Mouse (Mus musculus): ENCODE measurements at regions not wholly inside any gene's neighbourhood (a gene's known extent, or its start where the extent isn't known, plus 50 kb on each side); places are given as distances from the start of the nearest gene placed in this dataset.

- no peak overlapping the region for H3K9ac ChIP-seq (ENCODE audit: insufficient read depth, low read depth)
- H3K27me3 ChIP-seq (replicated peaks) = no peaks in the 10 kb centered on the region
- in situ Hi-C loops (cut with MboI; ENCODE audit: low pct_ligation_motif_present, low pct_unique_long_range_greater_than_20kb, low sequenced_read_pairs) (no loop called here), dilution Hi-C loops (cut with MboI; ENCODE audit: extremely low pct_ligation_motif_present, extremely low pct_unique_long_range_greater_than_20kb, low sequenced_read_pairs) (no loop called here)
- no peaks in the 10 kb centered on the region for H3K9me3 ChIP-seq (replicated peaks; ENCODE audit: low read length)
- TF ChIP-seq SMC3 (IDR thresholded peaks at IDR 0.05; ENCODE audit: low read depth, low read length) (no peak), PAX5 (IDR thresholded peaks at IDR 0.05; ENCODE audit: low read length) (no peak), ELF1 (IDR thresholded peaks at IDR 0.05; ENCODE audit: low read depth, low read length) (no peak), BHLHE40 (IDR thresholded peaks at IDR 0.05; ENCODE audit: low read depth, low read length) (no peak), MEF2A (IDR thresholded peaks at IDR 0.05; ENCODE audit: borderline replicate concordance, low read depth, low read length) (no peak), EP300 (IDR thresholded peaks at IDR 0.05; ENCODE audit: low read length) (no peak), UBTF (IDR thresholded peaks at IDR 0.05; ENCODE audit: low read depth, low read length) (no peak), ZMIZ1 (IDR thresholded peaks at IDR 0.05; ENCODE audit: low read depth, low read length) (no peak), CHD2 (IDR thresholded peaks at IDR 0.05; ENCODE audit: low read length) (no peak), MAZ (IDR thresholded peaks at IDR 0.05; ENCODE audit: low read depth, low read length) (no peak)
- H3K27ac ChIP-seq (ENCODE audit: insufficient read depth, low read depth) = no peak overlapping the region
- no peaks in the 10 kb centered on the region for H3K79me2 ChIP-seq (replicated peaks; ENCODE audit: control insufficient read depth, extremely low read depth, insufficient read depth, poor library complexity, severe bottlenecking)
- no peaks in the 10 kb centered on the region for H3K36me3 ChIP-seq (replicated peaks in 1 of 2; ENCODE audit: control insufficient read depth in 1 of 2, insufficient read depth in 1 of 2, low read length in 1 of 2)
- DNase-seq (ENCODE audit: extremely low read depth) = no peak
- no peak overlapping the region for H3K4me2 ChIP-seq (ENCODE audit: insufficient read depth, low read depth, poor library complexity, severe bottlenecking)
- H3K4me1 ChIP-seq (ENCODE audit: control insufficient read depth in 1 of 2, insufficient read depth in 2 of 2) = no peaks in the 10 kb centered on the region
- H3K4me3 ChIP-seq (replicated peaks in 1 of 3; ENCODE audit: low read depth in 2 of 3, low read length in 2 of 3, poor library complexity in 1 of 3) = no peak overlapping the region
Observed at GRCm38 (mm10) chr13:100971080-100972017, 138.1 kb upstream of the Slc30a5 start.

DNA sequence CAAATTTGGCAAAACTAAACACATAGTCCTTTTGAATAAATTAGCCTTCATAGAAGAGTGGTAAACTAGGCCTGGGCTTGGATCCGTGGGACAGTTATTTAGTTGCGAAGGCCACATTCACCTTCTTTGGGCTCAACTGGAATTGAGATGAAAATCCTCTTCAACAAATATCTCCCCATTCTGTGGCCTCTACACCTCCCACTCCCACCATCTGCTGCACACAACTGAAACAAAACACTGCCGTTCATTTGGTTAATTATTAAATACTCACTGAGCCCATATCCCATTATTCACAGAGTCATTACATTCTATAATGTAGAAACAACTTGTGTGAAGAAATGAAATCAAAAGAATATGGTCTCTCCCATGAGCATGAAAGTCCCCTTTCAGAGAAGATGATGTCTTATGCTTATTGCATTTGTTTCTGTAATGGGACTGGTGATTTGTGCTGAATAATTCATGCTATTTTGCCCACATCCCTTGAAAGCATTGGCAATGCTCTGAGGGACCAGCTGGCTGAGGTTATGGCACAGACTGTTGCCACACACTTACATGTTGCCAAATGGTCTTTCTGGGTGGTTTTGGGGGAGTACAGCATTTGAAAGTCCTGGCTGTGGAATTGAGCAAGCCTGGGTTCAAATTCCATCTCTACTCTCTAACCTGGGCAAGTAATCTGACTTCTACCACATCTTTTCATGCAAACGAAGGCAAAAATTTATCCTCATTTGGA is 129.7 kb upstream of the Slc30a5 start:
- H3K79me2 ChIP-seq (replicated peaks; ENCODE audit: control insufficient read depth, extremely low read depth, insufficient read depth, poor library complexity, severe bottlenecking) = no peaks in the 10 kb centered on the region
- in situ Hi-C loops (cut with MboI; ENCODE audit: low pct_ligation_motif_present, low pct_unique_long_range_greater_than_20kb, low sequenced_read_pairs) = no loop called here
- no peak overlapping the region for H3K4me3 ChIP-seq (replicated peaks in 1 of 3; ENCODE audit: low read depth in 2 of 3, low read length in 2 of 3, poor library complexity in 1 of 3)
- H3K27me3 ChIP-seq (replicated peaks) = no peaks in the 10 kb centered on the region
- H3K36me3 ChIP-seq (replicated peaks in 1 of 2; ENCODE audit: control insufficient read depth in 1 of 2, insufficient read depth in 1 of 2, low read length in 1 of 2) = no peaks in the 10 kb centered on the region
- dilution Hi-C loops (cut with MboI; ENCODE audit: extremely low pct_ligation_motif_present, extremely low pct_unique_long_range_greater_than_20kb, low sequenced_read_pairs) = no loop called here
- no peak overlapping the region for H3K4me2 ChIP-seq (ENCODE audit: insufficient read depth, low read depth, poor library complexity, severe bottlenecking)
- no peak for TF ChIP-seq ZC3H11A (IDR thresholded peaks at IDR 0.05; ENCODE audit: low read depth, low read length)
- TF ChIP-seq ELF1 (IDR thresholded peaks at IDR 0.05; ENCODE audit: low read depth, low read length) = no peak
- TF ChIP-seq CTCF (conservative IDR thresholded peaks at IDR 0.05 in 1 of 2, IDR thresholded peaks at IDR 0.05 in 1 of 2; ENCODE audit: low read depth in 2 of 2, low read length in 2 of 2) = no peak
- TF ChIP-seq MAFK (IDR thresholded peaks at IDR 0.05; ENCODE audit: insufficient replicate concordance, low read length) = no peak
- TF ChIP-seq ETS1 (conservative IDR thresholded peaks at IDR 0.05; ENCODE audit: low read depth, low read length) = no peak
- no peak for TF ChIP-seq CHD2 (IDR thresholded peaks at IDR 0.05; ENCODE audit: low read length)
- TF ChIP-seq JUND (conservative IDR thresholded peaks at IDR 0.05; ENCODE audit: low read depth, low read length) = no peak
- no peak for TF ChIP-seq BHLHE40 (IDR thresholded peaks at IDR 0.05; ENCODE audit: low read depth, low read length)
- no peak for TF ChIP-seq SMC3 (IDR thresholded peaks at IDR 0.05; ENCODE audit: low read depth, low read length)
- no peak for TF ChIP-seq KAT2A (IDR thresholded peaks at IDR 0.05; ENCODE audit: insufficient replicate concordance, low read length)
- H3K4me1 ChIP-seq (ENCODE audit: control insufficient read depth in 1 of 2, insufficient read depth in 2 of 2) = no peaks in the 10 kb centered on the region
- H3K9ac ChIP-seq (ENCODE audit: insufficient read depth, low read depth) = no peak overlapping the region
- H3K9me3 ChIP-seq (replicated peaks; ENCODE audit: low read length) = no peaks in the 10 kb centered on the region
- H3K27ac ChIP-seq (ENCODE audit: insufficient read depth, low read depth) = no peak overlapping the region
- no peak for DNase-seq (ENCODE audit: extremely low read depth)

Measured in CH12.LX (cell line).